Comparison of ENCODE assay signal across 28 mouse cellular contexts in the genomic region with DNA sequence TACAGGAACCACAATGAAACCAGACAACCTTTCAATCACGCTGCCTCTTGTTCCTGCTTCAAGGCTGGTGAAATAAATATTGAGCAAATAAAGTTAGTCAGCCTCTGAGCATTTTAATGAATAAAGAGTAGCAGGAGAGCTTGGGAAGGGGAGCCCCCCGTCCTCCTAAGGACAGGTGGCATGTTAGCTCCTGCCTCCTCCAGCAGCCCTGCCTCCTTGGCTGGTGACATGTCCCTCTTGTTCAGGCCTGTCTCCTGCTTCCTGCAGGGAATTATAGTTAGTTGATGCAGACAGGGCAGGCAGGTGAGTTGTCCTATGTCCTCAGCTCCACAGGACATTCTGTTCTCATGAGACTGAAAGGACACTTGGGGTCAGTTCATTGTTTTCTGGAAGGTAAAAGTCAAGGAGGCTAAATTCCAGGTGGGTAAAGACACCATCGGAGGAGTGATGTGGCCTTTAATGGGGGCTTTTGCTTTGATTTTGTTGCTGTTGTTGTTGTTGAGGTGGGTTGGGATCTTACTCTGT.
DNase-seq lines count a peak whose midpoint lies in the region; ATAC-seq lines count a peak whose summit lies in the region.
"Had no signal": no experiment of that assay in that cellular context is flagged by ENCODE, and none has a peak within 500 bp of the region (broad histone marks: within the 10 kb centered on the region; RNA-seq: fewer than 3 reads in every experiment).

No protein-coding gene starts in this region.

- no peaks in the 10 kb centered on the region for H3K9me3 ChIP-seq in kidney, embryonic 15.5 days (replicated peaks)
- H3K9me3 ChIP-seq in neural tube, embryonic 14.5 days (ENCODE audit: control insufficient read depth, low read length), result no peaks in the 10 kb centered on the region
- H3K9me3 ChIP-seq in stomach, embryonic 16.5 days (replicated peaks; ENCODE audit: control insufficient read depth, low read length), result no peaks in the 10 kb centered on the region
- H3K9me3 ChIP-seq: liver, embryonic 15.5 days had no signal

- no peaks in the 10 kb centered on the region for H3K36me3 ChIP-seq in kidney, embryonic 15.5 days
- no peaks in the 10 kb centered on the region for H3K36me3 ChIP-seq in neural tube, embryonic 14.5 days (ENCODE audit: control insufficient read depth, insufficient read depth, low read length)
- no peaks in the 10 kb centered on the region for H3K36me3 ChIP-seq in stomach, embryonic 16.5 days (ENCODE audit: control insufficient read depth, insufficient read depth, low read length)
- H3K36me3 ChIP-seq: liver, embryonic 15.5 days had no signal

- peaks cover 33% of the 10 kb centered on the region for H3K4me1 ChIP-seq in kidney, embryonic 15.5 days
- H3K4me1 ChIP-seq in neural tube, embryonic 14.5 days (ENCODE audit: control insufficient read depth, insufficient read depth, low read length), result peaks cover 6% of the 10 kb centered on the region; the same call in 1 of the 2 replicates
- H3K4me1 ChIP-seq in stomach, embryonic 16.5 days (ENCODE audit: control insufficient read depth, insufficient read depth, low read length), result peaks cover 17% of the 10 kb centered on the region
- H3K4me1 ChIP-seq: liver, embryonic 15.5 days had no signal

- no peak for DNase-seq in kidney, postnatal 36 days
- no peak for DNase-seq in neural tube, embryonic 10.5 days (ENCODE audit: extremely low spot score, low spot score)
- peak; percentile 10 for DNase-seq in gonadal fat pad, adult 2 months (ENCODE audit: low read depth)
- DNase-seq in right cerebral cortex, postnatal 36 days (ENCODE audit: low spot score in 2 of 2), result no peak
- no peak for DNase-seq in gastrocnemius, postnatal 14 days
- DNase-seq: adrenal gland, postnatal 14 days; cerebellum, adult 11 months; cerebellum, adult 9-10 months; gastrocnemius, postnatal 25 days; heart, adult 18-20 months; kidney, adult 11 months; kidney, postnatal 25 days; layer of hippocampus, postnatal 36 days; left cerebral cortex, postnatal 4 days; lung, embryonic 14.5 days; lung, postnatal 36 days; right cerebral cortex, adult 18-20 months; right cerebral cortex, postnatal 4 days; thymus, adult 18-20 months; thymus, postnatal 25 days had no signal

- H3K27me3 ChIP-seq in kidney, embryonic 15.5 days, result no peaks in the 10 kb centered on the region
- no peaks in the 10 kb centered on the region for H3K27me3 ChIP-seq in neural tube, embryonic 14.5 days (ENCODE audit: control insufficient read depth, insufficient read depth, low read length)
- H3K27me3 ChIP-seq in stomach, embryonic 16.5 days (ENCODE audit: control insufficient read depth, insufficient read depth, low read length), result no peaks in the 10 kb centered on the region
- H3K27me3 ChIP-seq: liver, embryonic 15.5 days had no signal

- H3K4me2 ChIP-seq in kidney, embryonic 15.5 days, result no peak overlapping the region
- H3K4me2 ChIP-seq in neural tube, embryonic 14.5 days (ENCODE audit: low read depth, low read length), result no peak overlapping the region
- H3K4me2 ChIP-seq in stomach, embryonic 16.5 days (ENCODE audit: low read depth, low read length), result peak overlapping the region; percentile 25; the same call in 1 of the 2 replicates
- H3K4me2 ChIP-seq: heart, embryonic 11.5 days; hindbrain, embryonic 14.5 days; liver, embryonic 15.5 days; lung, embryonic 14.5 days; midbrain, embryonic 11.5 days had no signal

- 69% methylated on average over 3 of the region's 3 CpGs for WGBS in kidney, embryonic 15.5 days
- 72% methylated on average over 3 of the region's 3 CpGs for WGBS in neural tube, embryonic 14.5 days
- 71% methylated on average over 3 of the region's 3 CpGs for WGBS in stomach, embryonic 16.5 days

- ATAC-seq in kidney, embryonic 15.5 days (replicated peaks; ENCODE audit: low FRiP score), result no peak
- ATAC-seq in neural tube, embryonic 14.5 days (ENCODE audit: low read depth), result 0 out of 2 replicates have a peak, but pooled peaks have one; percentile 14
- no peak for ATAC-seq in stomach, embryonic 16.5 days (ENCODE audit: insufficient read depth, low FRiP score)
- ATAC-seq: inflammation-experienced regulatory T-cells, adult 6 months had no signal

- 0 out of 2 replicates have a peak overlapping the region, but pooled peaks have one; percentile 8 for H3K27ac ChIP-seq in kidney, embryonic 15.5 days
- H3K27ac ChIP-seq in neural tube, embryonic 14.5 days (ENCODE audit: low read depth, low read length), result no peak overlapping the region
- peak overlapping the region; percentile 89 for H3K27ac ChIP-seq in stomach, embryonic 16.5 days (ENCODE audit: low read length)
- H3K27ac ChIP-seq: hindbrain, embryonic 14.5 days; liver, embryonic 15.5 days had no signal

- H3K9ac ChIP-seq in kidney, embryonic 15.5 days, result no peak overlapping the region
- H3K9ac ChIP-seq in neural tube, embryonic 14.5 days (replicated peaks; ENCODE audit: low read depth, low read length), result no peak overlapping the region
- H3K9ac ChIP-seq in stomach, embryonic 16.5 days (ENCODE audit: low read length), result no peak overlapping the region; the same call in 1 of the 2 replicates
- H3K9ac ChIP-seq: hindbrain, embryonic 14.5 days; liver, embryonic 15.5 days; lung, embryonic 14.5 days had no signal

- intact Hi-C loops in gastrocnemius, postnatal 14 days (cut with DNase I; ENCODE audit: low total_unique reads), result no loop called here

- no peak overlapping the region for H3K4me3 ChIP-seq in kidney, embryonic 15.5 days (replicated peaks)
- H3K4me3 ChIP-seq in neural tube, embryonic 14.5 days (ENCODE audit: low read depth, low read length), result no peak overlapping the region
- 0 out of 2 replicates have a peak overlapping the region, but pooled peaks have one; percentile 11 for H3K4me3 ChIP-seq in stomach, embryonic 16.5 days (replicated peaks; ENCODE audit: low read length)
- H3K4me3 ChIP-seq: liver, embryonic 15.5 days had no signal
